Mouse (Mus musculus) erythroblast, embryonic 14.5 days (primary cell): ENCODE data around the gene Stard13. TPM values are rescaled to one million over a fixed set of nuclear protein-coding genes. Genes with fewer than 3 reads are reported as not detected.
A peak's percentile ranks its signal among the peaks of the same experiment; 100 is the strongest.

ENCODE experiments used
- H3K27me3 ChIP-seq: 2 replicates; pipeline ENCODE4 v1.6.1; 2012; ENCODE audit warnings: inconsistent platforms; ENCODE audit not compliant: control insufficient read depth
- H3K36me3 ChIP-seq: 2 replicates; pipeline ENCODE4 v1.6.1; 2012; ENCODE audit warnings: mild to moderate bottlenecking, inconsistent platforms; ENCODE audit not compliant: control insufficient read depth
- H3K4me1 ChIP-seq: 2 replicates; pipeline ENCODE4 v1.6.1; 2012; ENCODE audit warnings: inconsistent platforms; ENCODE audit not compliant: control insufficient read depth
- H3K4me3 ChIP-seq: replicated peaks from 2 replicates; pipeline ENCODE3; 2012; ENCODE audit warnings: moderate library complexity, mild to moderate bottlenecking, inconsistent platforms
- H3K9me3 ChIP-seq: 2 replicates; pipeline ENCODE4 v1.6.1; 2012; ENCODE audit warnings: low read length, inconsistent platforms, mixed read lengths; ENCODE audit not compliant: control insufficient read depth
- GATA1 ChIP-seq: IDR thresholded peaks from 2 replicates; pipeline ENCODE4 v1.6.1; 2012; ENCODE audit warnings: low read length, inconsistent platforms, mixed read lengths
- TAL1 ChIP-seq: IDR thresholded peaks from 3 replicates; pipeline ENCODE4 v1.6.1; 2012; ENCODE audit warnings: low read length, inconsistent platforms, mixed read lengths
- polyA plus RNA-seq: library from polyadenylated mRNA; stranded (reverse); fragments of >175 nt; gene quantifications from 2 replicates; pipeline ENCODE4 v1.2.3, GENCODE M21; 2012

Stard13 gene
- polyA plus RNA-seq, 1 experiment, result 0.07 TPM

DNA sequence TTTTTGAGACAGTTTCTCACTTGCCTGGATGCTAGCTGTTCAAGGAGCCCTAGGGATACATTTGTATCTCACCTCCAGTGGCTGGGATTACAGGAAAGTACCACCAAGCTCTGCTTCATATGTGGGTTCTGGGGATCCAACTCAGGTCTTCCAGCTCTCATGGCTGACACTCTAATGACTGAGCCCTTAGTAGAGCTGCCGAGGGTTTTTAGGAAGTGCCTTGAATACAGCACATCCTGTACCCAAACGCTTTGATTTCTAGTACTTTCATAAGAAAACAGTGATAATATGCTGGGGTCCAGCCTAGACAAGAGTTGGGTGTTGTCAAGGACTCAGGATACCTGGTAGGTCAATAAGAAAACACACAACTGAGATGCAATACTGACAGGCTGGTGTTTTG, 23.6 kb downstream of the Stard13 start:
- H3K4me1 ChIP-seq, result no peaks in the 10 kb centered on the region
- no peaks in the 10 kb centered on the region for H3K9me3 ChIP-seq
- no peak overlapping the region for H3K4me3 ChIP-seq
- no peaks in the 10 kb centered on the region for H3K27me3 ChIP-seq
- TF ChIP-seq TAL1 (no peak), GATA1 (no peak)
- H3K36me3 ChIP-seq, result no peaks in the 10 kb centered on the region

DNA sequence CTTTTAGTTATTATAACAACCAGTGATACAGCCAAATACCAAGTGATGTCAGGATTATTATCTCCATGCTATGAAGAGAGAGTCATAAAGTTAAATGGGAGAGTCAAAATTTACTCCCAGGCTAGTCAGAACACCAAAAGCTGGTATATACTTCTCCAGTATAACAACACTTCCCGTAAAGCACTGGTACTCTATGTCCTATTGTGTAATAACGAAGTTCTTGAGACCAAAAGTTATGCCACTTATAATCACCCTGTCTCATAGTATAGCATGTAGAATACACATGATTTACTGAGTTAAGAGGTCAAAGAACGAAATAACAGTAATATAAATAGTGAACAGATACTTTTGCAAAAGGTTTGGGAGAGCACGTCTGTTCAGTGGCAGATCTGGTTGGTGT, 28.6 kb downstream of the Stard13 start:
- no peaks in the 10 kb centered on the region for H3K27me3 ChIP-seq
- H3K4me1 ChIP-seq, result no peaks in the 10 kb centered on the region
- no peaks in the 10 kb centered on the region for H3K36me3 ChIP-seq
- TF ChIP-seq GATA1 (no peak), TAL1 (no peak)
- H3K4me3 ChIP-seq, result no peak overlapping the region
- no peaks in the 10 kb centered on the region for H3K9me3 ChIP-seq

DNA sequence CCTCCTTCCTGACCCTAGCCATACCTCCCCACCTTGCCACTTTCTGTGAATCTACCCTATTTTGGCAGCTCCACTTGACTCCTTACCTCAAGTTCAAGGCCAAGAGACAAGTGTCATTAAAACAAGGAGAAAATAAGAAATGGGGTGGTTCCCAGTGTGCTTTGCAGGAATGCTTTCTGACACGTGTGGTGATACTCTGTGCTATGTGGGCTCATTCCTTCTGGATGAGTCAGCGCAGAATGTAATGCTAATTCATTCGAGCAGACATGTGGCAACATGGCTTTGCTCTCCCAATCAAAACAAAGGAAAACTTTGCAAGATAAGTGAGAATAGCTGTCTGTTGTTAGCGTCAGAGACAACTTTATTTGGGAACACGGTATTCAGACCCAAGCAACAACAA, 30.7 kb downstream of the Stard13 start:
- no peak for TF ChIP-seq GATA1
- TF ChIP-seq TAL1, result no peak

DNA sequence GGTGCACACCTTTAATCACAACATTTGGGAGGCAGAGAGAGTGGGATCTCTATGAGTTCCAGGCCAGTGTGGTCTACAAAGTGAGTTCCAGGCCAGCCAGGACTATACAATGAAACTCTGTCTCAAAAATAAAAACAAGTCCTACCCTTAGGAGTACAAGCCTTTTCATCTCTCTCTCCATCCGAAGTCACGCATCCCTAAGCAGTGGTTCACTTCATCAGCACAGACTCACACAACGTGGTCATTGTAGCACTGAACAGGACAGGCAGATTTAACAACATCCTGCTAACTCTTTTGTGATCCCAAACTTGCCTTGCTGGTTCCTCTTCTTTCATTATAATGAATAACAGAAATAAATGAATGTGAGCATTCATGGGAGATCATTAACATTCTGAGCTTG, 32.4 kb downstream of the Stard13 start:
- no peak overlapping the region for H3K4me3 ChIP-seq
- H3K9me3 ChIP-seq, result no peaks in the 10 kb centered on the region
- H3K4me1 ChIP-seq, result no peaks in the 10 kb centered on the region
- no peak for TF ChIP-seq TAL1
- no peak for TF ChIP-seq GATA1
- H3K27me3 ChIP-seq, result no peaks in the 10 kb centered on the region
- no peaks in the 10 kb centered on the region for H3K36me3 ChIP-seq

More for the DNA sequence above, 30.7 kb downstream of the Stard13 start:
- Histone ChIP-seq H3K36me3 (no peaks in the 10 kb centered on the region), H3K4me3 (no peak overlapping the region), H3K27me3 (no peaks in the 10 kb centered on the region), H3K4me1 (no peaks in the 10 kb centered on the region), H3K9me3 (no peaks in the 10 kb centered on the region)

DNA sequence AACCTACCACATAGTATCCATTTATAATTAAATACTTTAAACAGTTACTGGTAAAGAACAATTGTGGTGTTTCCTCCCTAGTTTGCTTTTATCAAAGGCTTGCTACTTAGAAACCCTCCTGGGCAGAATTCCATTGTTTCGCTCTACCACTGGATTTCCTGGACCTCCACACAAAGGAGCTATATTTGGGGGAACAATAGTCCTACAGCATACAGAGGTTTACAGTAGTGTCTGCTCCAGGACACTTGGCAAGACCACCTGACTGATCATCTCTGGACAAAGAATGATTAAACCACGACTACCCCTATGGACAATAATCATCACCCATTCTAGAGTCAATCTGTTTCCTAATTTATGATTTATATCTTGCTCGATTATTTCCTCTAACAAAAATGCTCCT, 34.4 kb downstream of the Stard13 start:
- Histone ChIP-seq H3K27me3 (no peaks in the 10 kb centered on the region), H3K4me3 (no peak overlapping the region), H3K36me3 (no peaks in the 10 kb centered on the region), H3K4me1 (no peaks in the 10 kb centered on the region), H3K9me3 (no peaks in the 10 kb centered on the region)
- no peak for TF ChIP-seq TAL1
- TF ChIP-seq GATA1, result no peak

DNA sequence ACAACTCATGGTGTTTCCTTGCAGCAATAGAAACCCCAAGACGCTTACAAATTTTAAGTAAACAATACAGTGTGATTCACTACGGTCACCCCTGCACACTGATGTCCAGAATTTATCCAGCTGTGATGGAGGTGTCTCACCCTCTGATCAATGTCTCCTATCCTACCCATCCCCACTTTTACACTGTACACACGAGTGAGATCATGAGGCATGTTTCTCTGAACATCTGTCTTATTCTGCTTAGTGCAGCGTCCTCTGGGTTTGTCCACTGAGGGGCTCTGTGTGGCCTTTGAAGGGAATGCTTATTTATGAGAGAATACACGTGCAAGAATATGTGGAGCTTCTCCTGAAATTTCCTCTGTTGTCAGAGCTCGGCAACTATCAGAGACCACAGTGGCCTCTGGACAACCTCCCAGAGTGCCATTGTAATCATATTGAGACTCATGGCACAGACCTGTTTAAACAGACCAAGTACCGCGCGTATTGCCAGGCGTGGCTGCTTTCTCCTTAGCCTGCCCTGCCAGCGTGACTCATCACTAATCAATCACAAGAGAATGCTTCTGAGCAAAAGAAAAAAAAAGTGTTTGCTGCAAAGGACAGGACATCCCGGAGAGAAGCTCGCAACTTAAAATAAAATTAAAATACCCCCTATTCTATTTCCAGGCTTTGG, 36.9 kb downstream of the Stard13 start:
- Histone ChIP-seq H3K4me1 (no peaks in the 10 kb centered on the region), H3K9me3 (no peaks in the 10 kb centered on the region), H3K4me3 (no peak overlapping the region), H3K27me3 (no peaks in the 10 kb centered on the region), H3K36me3 (no peaks in the 10 kb centered on the region)
- TF ChIP-seq TAL1 (no peak), GATA1 (no peak)

DNA sequence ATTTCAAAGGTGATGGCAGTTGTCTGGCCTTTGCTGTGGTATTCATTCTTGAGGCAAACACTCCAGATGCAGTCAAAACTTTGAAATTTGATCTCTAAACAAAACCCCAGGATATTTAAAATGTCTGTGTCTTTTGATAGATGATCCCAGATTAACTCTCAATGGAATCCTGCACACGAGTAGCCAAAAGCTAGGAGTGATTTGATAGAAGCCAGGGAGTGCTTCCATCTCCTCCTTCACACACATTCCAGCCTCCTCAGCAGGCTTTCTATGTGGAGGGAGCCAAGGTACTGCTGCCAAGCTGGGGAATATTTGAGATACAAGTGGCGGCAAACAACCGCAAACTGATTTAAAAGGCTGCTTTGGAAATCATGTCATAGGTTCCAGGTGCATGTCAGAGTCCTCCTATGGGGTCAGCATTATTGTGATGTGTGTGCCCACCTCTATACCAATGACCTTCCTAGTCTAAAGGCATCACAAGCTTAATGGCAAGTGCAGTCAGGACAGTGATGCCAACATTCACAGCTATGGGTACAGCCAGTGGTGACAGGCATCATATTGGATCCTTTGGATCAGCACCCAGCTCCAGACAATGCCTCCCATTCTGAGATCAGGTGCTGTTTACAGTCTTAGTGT, 39.6 kb downstream of the Stard13 start:
- Histone ChIP-seq H3K27me3 (peaks cover 13% of the 10 kb centered on the region), H3K36me3 (no peaks in the 10 kb centered on the region)
- no peak for TF ChIP-seq GATA1
- no peak for TF ChIP-seq TAL1

DNA sequence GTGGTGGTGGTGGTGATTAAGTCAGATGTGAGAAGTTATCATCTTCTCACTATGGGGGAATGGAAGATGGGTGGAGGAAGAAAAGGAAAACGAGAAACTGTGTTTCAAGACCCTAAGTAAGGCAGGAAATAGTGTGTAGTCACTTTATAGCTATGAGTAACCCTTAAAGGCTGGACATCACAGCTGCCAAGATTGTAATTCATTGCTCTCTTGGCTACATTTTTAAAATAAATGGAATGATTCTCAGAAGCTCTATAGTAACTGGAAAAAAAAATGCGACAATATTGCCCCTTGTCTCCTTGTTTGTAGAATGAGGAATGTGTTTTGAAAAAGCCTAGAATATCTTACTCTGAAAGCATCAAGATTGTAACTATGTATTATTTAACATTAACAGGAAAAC, 41.4 kb downstream of the Stard13 start:
- Histone ChIP-seq H3K27me3 (peaks cover 16% of the 10 kb centered on the region), H3K4me3 (no peak overlapping the region), H3K4me1 (peaks cover 7% of the 10 kb centered on the region), H3K9me3 (no peaks in the 10 kb centered on the region), H3K36me3 (no peaks in the 10 kb centered on the region)
- no peak for TF ChIP-seq TAL1

More for the DNA sequence above, 39.6 kb downstream of the Stard13 start:
- no peaks in the 10 kb centered on the region for H3K9me3 ChIP-seq
- no peak overlapping the region for H3K4me3 ChIP-seq
- peaks cover 7% of the 10 kb centered on the region for H3K4me1 ChIP-seq

DNA sequence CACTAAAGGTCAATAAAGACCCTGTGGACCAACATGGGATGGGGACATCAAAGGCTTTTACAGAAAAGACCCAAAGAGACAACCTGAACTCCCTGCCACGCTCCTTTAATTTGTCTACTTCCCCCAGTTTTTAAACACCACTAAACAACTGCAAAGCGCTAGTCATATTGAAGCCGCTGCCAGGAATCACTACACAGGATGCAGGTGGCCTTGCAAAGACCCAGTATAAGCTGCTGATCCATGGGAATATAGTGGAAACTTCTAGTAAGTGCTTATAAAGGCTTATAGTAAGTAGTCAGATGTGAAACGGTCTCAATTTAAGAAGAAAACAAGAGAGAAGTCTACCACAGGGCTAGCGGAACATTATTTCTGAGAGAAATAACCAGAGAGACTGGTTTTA, 42.9 kb downstream of the Stard13 start:
- peaks cover 16% of the 10 kb centered on the region for H3K27me3 ChIP-seq
- no peaks in the 10 kb centered on the region for H3K9me3 ChIP-seq
- H3K4me3 ChIP-seq, result no peak overlapping the region
- H3K36me3 ChIP-seq, result no peaks in the 10 kb centered on the region
- H3K4me1 ChIP-seq, result peaks cover 7% of the 10 kb centered on the region
- no peak for TF ChIP-seq GATA1
- TF ChIP-seq TAL1, result no peak

DNA sequence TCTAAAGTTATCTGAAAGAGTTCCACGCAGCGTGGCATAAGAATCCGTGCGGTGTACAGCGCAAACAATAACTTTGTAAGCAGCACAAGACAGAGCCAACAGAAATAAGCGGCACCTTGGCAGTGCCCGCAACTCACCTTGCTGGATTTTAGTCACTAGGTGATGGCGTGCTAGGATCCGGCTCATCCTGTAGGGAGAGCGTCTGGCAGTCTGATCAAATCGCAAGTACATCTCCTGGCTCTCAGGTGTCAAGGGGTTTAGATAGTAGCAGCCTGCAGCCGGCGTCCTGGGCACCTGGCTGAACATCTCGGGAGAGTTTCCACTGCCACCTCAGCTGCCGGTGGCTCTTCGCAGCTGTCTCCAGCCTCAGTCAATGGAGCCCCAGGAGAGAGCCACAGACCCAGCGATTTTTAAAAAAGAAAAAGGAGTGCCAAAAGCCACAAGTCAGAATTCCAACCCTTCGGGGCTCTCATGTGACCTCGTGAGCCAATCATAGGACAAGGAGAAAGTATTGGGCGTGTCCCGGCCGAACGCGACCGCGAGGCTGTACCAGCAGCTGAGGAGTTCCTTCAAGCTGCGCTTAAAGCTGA, 43.8 kb downstream of the Stard13 start:
- no peak for TF ChIP-seq TAL1
- no peak for TF ChIP-seq GATA1
- peaks cover 7% of the 10 kb centered on the region for H3K4me1 ChIP-seq
- peak overlapping the region; percentile 59 for H3K4me3 ChIP-seq
- H3K27me3 ChIP-seq, result peaks cover 16% of the 10 kb centered on the region
- H3K9me3 ChIP-seq, result no peaks in the 10 kb centered on the region
- no peaks in the 10 kb centered on the region for H3K36me3 ChIP-seq
